Mouse (Mus musculus) neural tube, embryonic 11.5 days (tissue): Measurements from ENCODE around the gene Afap1l2. TPM values are rescaled to one million over a fixed set of nuclear protein-coding genes. Genes with fewer than 3 reads are reported as not detected.

Source experiments
- ATAC-seq: fragments of 200-750 bp; cut with Nextera tagmentation; 2 replicates; pipeline ENCODE4 v1.8.0; 2017; ENCODE audit warnings: moderate number of reproducible peaks, mild to moderate bottlenecking, moderate TSS enrichment, moderate library complexity; ENCODE audit not compliant: insufficient read depth, low FRiP score, low TSS enrichment
- DNase-seq: peaks from one replicate; pipeline ENCODE4 v3.0.0-alpha.2; 2015; ENCODE audit warnings: low spot score
- H3K27ac ChIP-seq: fragments of 300-500 bp; sonication (generic); 2 replicates; pipeline ENCODE4 v1.5.1; 2014; ENCODE audit warnings: low read depth, mild to moderate bottlenecking, low read length
- H3K27me3 ChIP-seq: fragments of 300-500 bp; sonication (generic); 2 replicates; pipeline ENCODE4 v1.6.1; 2014; ENCODE audit warnings: mild to moderate bottlenecking, low read length, mixed read lengths; ENCODE audit not compliant: control insufficient read depth, insufficient read depth
- H3K36me3 ChIP-seq: fragments of 300-500 bp; sonication (generic); 2 replicates; pipeline ENCODE4 v1.6.1; 2014; ENCODE audit warnings: mild to moderate bottlenecking, low read length, moderate library complexity, mixed read lengths; ENCODE audit not compliant: control insufficient read depth, insufficient read depth
- H3K4me1 ChIP-seq: fragments of 300-500 bp; sonication (generic); 2 replicates; pipeline ENCODE4 v1.6.1; 2014; ENCODE audit warnings: low read length, mixed read lengths; ENCODE audit not compliant: control insufficient read depth, insufficient read depth
- H3K4me2 ChIP-seq: fragments of 300-500 bp; sonication (generic); 2 replicates; pipeline ENCODE4 v1.6.1; 2014; ENCODE audit warnings: low read depth, mild to moderate bottlenecking, moderate library complexity
- H3K4me3 ChIP-seq: fragments of 300-500 bp; sonication (generic); 2 replicates; pipeline ENCODE4 v1.5.1; 2014; ENCODE audit warnings: low read depth, low read length
- H3K9ac ChIP-seq: fragments of 300-500 bp; sonication (generic); 2 replicates; pipeline ENCODE4 v1.6.1; 2014; ENCODE audit warnings: mild to moderate bottlenecking, low read length
- H3K9me3 ChIP-seq: fragments of 300-500 bp; sonication (generic); 2 replicates; pipeline ENCODE4 v1.6.1; 2016; ENCODE audit warnings: low read length; ENCODE audit not compliant: control insufficient read depth
- WGBS: fragments of 180-500 bp; shearing (Covaris S2); extraction: QIAGEN DNeasy Blood & Tissue Kit; methylation state at CpG from one replicate; pipeline ENCODE4 v1.1.7; 2014; 5-methylcytosine and 5-hydroxymethylcytosine counted together
- polyA plus RNA-seq: library from polyadenylated mRNA; unstranded; fragments of >200 nt; fragmentation: Nextera tagmentation; extraction: Ambion mirVana; gene quantifications from 2 replicates; pipeline ENCODE4 v1.2.1, GENCODE M21; 2014

The Afap1l2 gene
- polyA plus RNA-seq, 1 experiment from 2014 or later: 11.4 TPM

GRCm38 (mm10) chr19:56946277-56946676, 61.8 kb downstream of the Afap1l2 start:
- Histone ChIP-seq H3K36me3 (no peaks in the 10 kb centered on the region), H3K27me3 (no peaks in the 10 kb centered on the region), H3K4me3 (no peak overlapping the region), H3K4me1 (no peaks in the 10 kb centered on the region), H3K4me2 (no peak overlapping the region), H3K9me3 (no peaks in the 10 kb centered on the region), H3K27ac (no peak overlapping the region), H3K9ac (no peak overlapping the region)
- DNase-seq: no peak
- no peak for ATAC-seq
- 92% methylated on average over 7 of the region's 7 CpGs for WGBS

- Histone ChIP-seq H3K4me2 (no peak overlapping the region), H3K9me3 (no peaks in the 10 kb centered on the region), H3K9ac (no peak overlapping the region), H3K27me3 (no peaks in the 10 kb centered on the region), H3K36me3 (no peaks in the 10 kb centered on the region), H3K27ac (no peak overlapping the region), H3K4me3 (no peak overlapping the region), H3K4me1 (no peaks in the 10 kb centered on the region)
- no peak for ATAC-seq
- DNase-seq: no peak
- 78% methylated on average over 2 of the region's 2 CpGs for WGBS
These were observed 62.4 kb downstream of the Afap1l2 start for GRCm38 (mm10) chr19:56945621-56946020.

GRCm38 (mm10) chr19:56944826-56945225, 63.2 kb downstream of the Afap1l2 start:
- DNase-seq: no peak
- Histone ChIP-seq H3K9me3 (no peaks in the 10 kb centered on the region), H3K9ac (no peak overlapping the region), H3K4me1 (no peaks in the 10 kb centered on the region), H3K4me2 (no peak overlapping the region), H3K27ac (no peak overlapping the region), H3K4me3 (no peak overlapping the region), H3K36me3 (no peaks in the 10 kb centered on the region), H3K27me3 (no peaks in the 10 kb centered on the region)
- ATAC-seq: no peak
- 95% methylated on average over 3 of the region's 3 CpGs for WGBS

- Histone ChIP-seq H3K27me3 (no peaks in the 10 kb centered on the region), H3K4me2 (no peak overlapping the region), H3K4me3 (no peak overlapping the region), H3K9ac (no peak overlapping the region), H3K4me1 (no peaks in the 10 kb centered on the region), H3K36me3 (no peaks in the 10 kb centered on the region), H3K27ac (no peak overlapping the region), H3K9me3 (no peaks in the 10 kb centered on the region)
- ATAC-seq: no peak
- WGBS: 76% methylated on average over 9 of the region's 9 CpGs
- DNase-seq: no peak
These were observed 63.8 kb downstream of the Afap1l2 start for GRCm38 (mm10) chr19:56944211-56944610.

- WGBS: 89% methylated on average over 7 of the region's 7 CpGs
- no peak for DNase-seq
- H3K27me3 ChIP-seq: no peaks in the 10 kb centered on the region
- no peak overlapping the region for H3K4me2 ChIP-seq
- no peaks in the 10 kb centered on the region for H3K9me3 ChIP-seq
- H3K4me3 ChIP-seq: no peak overlapping the region
- no peak for ATAC-seq
- no peaks in the 10 kb centered on the region for H3K4me1 ChIP-seq
- no peak overlapping the region for H3K9ac ChIP-seq
- no peaks in the 10 kb centered on the region for H3K36me3 ChIP-seq
- no peak overlapping the region for H3K27ac ChIP-seq
These were observed 65.8 kb downstream of the Afap1l2 start for GRCm38 (mm10) chr19:56942216-56942615.

GRCm38 (mm10) chr19:56940507-56940906, 67.5 kb downstream of the Afap1l2 start:
- H3K36me3 ChIP-seq: no peaks in the 10 kb centered on the region
- no peak overlapping the region for H3K4me2 ChIP-seq
- no peak overlapping the region for H3K4me3 ChIP-seq
- H3K4me1 ChIP-seq: no peaks in the 10 kb centered on the region
- 92% methylated on average over 11 of the region's 11 CpGs for WGBS
- H3K27me3 ChIP-seq: no peaks in the 10 kb centered on the region
- no peaks in the 10 kb centered on the region for H3K9me3 ChIP-seq
- no peak overlapping the region for H3K27ac ChIP-seq
- H3K9ac ChIP-seq: no peak overlapping the region
- DNase-seq (no peak), ATAC-seq (no peak)

GRCm38 (mm10) chr19:56939826-56940225, 68.2 kb downstream of the Afap1l2 start:
- Histone ChIP-seq H3K9me3 (no peaks in the 10 kb centered on the region), H3K9ac (no peak overlapping the region), H3K27ac (no peak overlapping the region), H3K27me3 (no peaks in the 10 kb centered on the region), H3K4me1 (no peaks in the 10 kb centered on the region), H3K4me3 (no peak overlapping the region), H3K4me2 (no peak overlapping the region), H3K36me3 (no peaks in the 10 kb centered on the region)
- 82% methylated on average over 9 of the region's 9 CpGs for WGBS
- DNase-seq (no peak), ATAC-seq (no peak)

GRCm38 (mm10) chr19:56937911-56938310, 70.1 kb downstream of the Afap1l2 start:
- H3K27me3 ChIP-seq: no peaks in the 10 kb centered on the region
- no peak overlapping the region for H3K4me2 ChIP-seq
- H3K4me1 ChIP-seq: no peaks in the 10 kb centered on the region
- DNase-seq (no peak), ATAC-seq (no peak)
- H3K9ac ChIP-seq: no peak overlapping the region
- no peak overlapping the region for H3K4me3 ChIP-seq
- no peaks in the 10 kb centered on the region for H3K36me3 ChIP-seq
- H3K9me3 ChIP-seq: no peaks in the 10 kb centered on the region
- H3K27ac ChIP-seq: no peak overlapping the region
- WGBS: 92% methylated on average over 5 of the region's 5 CpGs

- H3K9ac ChIP-seq: no peak overlapping the region
- H3K36me3 ChIP-seq: no peaks in the 10 kb centered on the region
- ATAC-seq: no peak
- WGBS: 99% methylated on average over 8 of the region's 8 CpGs
- no peaks in the 10 kb centered on the region for H3K4me1 ChIP-seq
- no peak for DNase-seq
- no peak overlapping the region for H3K4me3 ChIP-seq
- no peak overlapping the region for H3K27ac ChIP-seq
- no peaks in the 10 kb centered on the region for H3K9me3 ChIP-seq
- H3K27me3 ChIP-seq: no peaks in the 10 kb centered on the region
- no peak overlapping the region for H3K4me2 ChIP-seq
These were observed 71.8 kb downstream of the Afap1l2 start for GRCm38 (mm10) chr19:56936253-56936652.
